Mouse (Mus musculus) myocyte (in vitro differentiated cells): ENCODE results near the gene Selp.

Source experiments
- E2F4 ChIP-seq: IDR thresholded peaks from one replicate; pipeline ENCODE4 v1.6.1; 2011; ENCODE audit warnings: mild to moderate bottlenecking, control low read depth, moderate library complexity; ENCODE audit not compliant: insufficient read depth
- MAX ChIP-seq: IDR thresholded peaks from one replicate; pipeline ENCODE4 v1.6.1; 2011; ENCODE audit warnings: low read depth, mild to moderate bottlenecking, control low read depth
- POLR2A ChIP-seq: IDR thresholded peaks from one replicate; pipeline ENCODE4 v1.6.1; 2011; ENCODE audit warnings: low read depth, mild to moderate bottlenecking, control low read depth, moderate library complexity; ENCODE audit not compliant: insufficient read length
- POLR2AphosphoS2 ChIP-seq: IDR thresholded peaks from one replicate; pipeline ENCODE4 v1.6.1; 2011; ENCODE audit warnings: low read depth, control low read depth; ENCODE audit not compliant: insufficient read length
- REST ChIP-seq: IDR thresholded peaks from one replicate; pipeline ENCODE4 v1.6.1; 2011; ENCODE audit warnings: mild to moderate bottlenecking, control low read depth, moderate library complexity; ENCODE audit not compliant: insufficient read depth, insufficient read length
- TCF12 ChIP-seq: IDR thresholded peaks from one replicate; pipeline ENCODE4 v1.6.1; 2011; ENCODE audit warnings: mild to moderate bottlenecking, control low read depth; ENCODE audit not compliant: poor library complexity, insufficient read depth, severe bottlenecking
- USF1 ChIP-seq: IDR thresholded peaks from one replicate; pipeline ENCODE4 v1.6.1; 2011; ENCODE audit warnings: low read depth, mild to moderate bottlenecking, control low read depth, moderate library complexity

DNA sequence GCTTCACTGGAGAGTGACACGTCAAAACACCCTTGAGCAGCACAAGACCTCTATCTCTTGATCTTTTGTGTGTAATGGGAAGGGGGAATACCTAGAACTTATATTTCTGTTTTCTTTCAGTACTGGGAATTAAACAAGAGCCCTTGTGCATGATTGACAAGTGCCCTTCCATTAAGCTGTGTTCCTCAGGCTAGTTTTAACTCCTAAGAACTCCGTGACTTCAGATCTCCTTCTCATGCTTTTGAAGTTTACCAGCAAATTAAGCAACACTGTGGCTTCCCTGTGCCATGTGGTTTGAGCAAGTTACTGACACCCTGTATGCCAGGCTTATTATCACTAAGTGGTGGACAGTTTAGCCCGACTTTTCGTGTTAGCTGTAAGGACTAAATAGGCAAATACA lies 32.0 kb upstream of the Selp start:
- TF ChIP-seq POLR2A (no peak), USF1 (no peak), E2F4 (no peak), TCF12 (no peak), MAX (no peak), POLR2AphosphoS2 (no peak), REST (no peak)
